Mouse (Mus musculus) stomach, embryonic 16.5 days (tissue): ENCODE data around the gene Stx4a. TPM values are rescaled to one million over a fixed set of nuclear protein-coding genes. Genes with fewer than 3 reads are reported as not detected.

Experiments used
- ATAC-seq: fragments of 200-750 bp; cut with Nextera tagmentation; 2 replicates; pipeline ENCODE4 v1.8.0; 2017; ENCODE audit warnings: moderate number of reproducible peaks, moderate TSS enrichment; ENCODE audit not compliant: insufficient read depth, low FRiP score
- H3K27ac ChIP-seq: fragments of 300-500 bp; sonication (generic); 2 replicates; pipeline ENCODE4 v1.5.1; 2014; ENCODE audit warnings: low read length
- H3K27me3 ChIP-seq: fragments of 300-500 bp; sonication (generic); 2 replicates; pipeline ENCODE4 v1.6.1; 2014; ENCODE audit warnings: low read length, control low read depth, mixed read lengths; ENCODE audit not compliant: control insufficient read depth, insufficient read depth
- H3K36me3 ChIP-seq: fragments of 300-500 bp; sonication (generic); 2 replicates; pipeline ENCODE4 v1.6.1; 2014; ENCODE audit warnings: low read length; ENCODE audit not compliant: control insufficient read depth, insufficient read depth
- H3K4me1 ChIP-seq: fragments of 300-500 bp; sonication (generic); 2 replicates; pipeline ENCODE4 v1.6.1; 2014; ENCODE audit warnings: low read length, control low read depth, mixed read lengths; ENCODE audit not compliant: control insufficient read depth, insufficient read depth
- H3K4me2 ChIP-seq: fragments of 300-500 bp; sonication (generic); 2 replicates; pipeline ENCODE4 v1.6.1; 2014; ENCODE audit warnings: low read depth, low read length, mixed read lengths
- H3K4me3 ChIP-seq: fragments of 300-500 bp; sonication (generic); replicated peaks from 2 replicates; pipeline ENCODE4 v1.5.1; 2014; ENCODE audit warnings: mild to moderate bottlenecking, low read length
- H3K9ac ChIP-seq: fragments of 300-500 bp; sonication (generic); 2 replicates; pipeline ENCODE4 v1.6.1; 2014; ENCODE audit warnings: low read length
- H3K9me3 ChIP-seq: fragments of 300-500 bp; sonication (generic); replicated peaks from 2 replicates; pipeline ENCODE4 v1.6.1; 2016; ENCODE audit warnings: low read length, control low read depth; ENCODE audit not compliant: control insufficient read depth
- WGBS: fragments of 180-500 bp; shearing (Covaris S2); extraction: QIAGEN DNeasy Blood & Tissue Kit; methylation state at CpG from one replicate; pipeline ENCODE4 v1.1.7; 2014; 5-methylcytosine and 5-hydroxymethylcytosine counted together
- polyA plus RNA-seq: library from polyadenylated mRNA; unstranded; fragments of >200 nt; fragmentation: Nextera tagmentation; extraction: Ambion mirVana; gene quantifications from 2 replicates; pipeline ENCODE4 v1.2.1, GENCODE M21; 2015

Gene Stx4a
- polyA plus RNA-seq, 1 experiment from 2014 or later, result 43.1 TPM

DNA sequence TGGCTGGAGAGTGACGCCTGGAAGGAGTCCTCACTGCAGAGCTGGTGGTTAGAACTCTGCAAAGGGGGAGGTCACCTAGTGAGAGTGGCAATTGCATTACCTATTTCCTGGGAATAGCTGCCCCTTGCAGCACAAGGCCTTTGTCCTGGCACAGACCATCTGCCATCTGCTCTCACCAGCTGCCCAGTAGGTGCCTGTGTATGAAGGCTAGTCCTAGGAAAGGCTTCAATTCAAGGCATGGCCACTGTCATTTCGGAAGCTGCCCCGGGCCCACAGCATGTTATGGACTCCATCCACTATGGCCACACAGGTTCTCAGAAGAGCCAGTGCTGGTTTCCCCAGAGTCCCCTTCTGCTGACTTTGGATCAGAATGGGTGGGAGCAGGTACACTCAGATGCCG lies 25.5 kb upstream of the Stx4a start:
- no peak for ATAC-seq
- 77% methylated on average over 4 of the region's 4 CpGs for WGBS
- H3K9ac ChIP-seq, result no peak overlapping the region

DNA sequence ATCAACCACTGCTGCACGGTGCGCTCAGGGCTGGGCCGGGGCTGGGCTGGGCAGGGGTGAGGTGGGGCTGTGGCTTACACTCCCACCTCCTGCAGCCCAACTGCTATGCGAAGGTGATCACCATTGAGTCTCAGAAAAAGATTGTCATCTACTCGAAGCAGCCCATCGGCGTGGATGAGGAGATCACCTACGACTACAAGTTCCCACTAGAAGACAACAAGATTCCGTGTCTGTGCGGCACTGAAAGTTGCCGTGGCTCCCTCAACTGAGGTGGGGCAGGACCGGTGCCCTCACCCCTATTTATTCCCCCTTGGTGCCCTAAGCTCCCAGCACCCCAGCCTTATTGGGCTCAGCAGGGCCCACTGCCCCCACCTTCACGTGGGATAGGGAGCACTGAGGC lies 24.9 kb upstream of the Stx4a start:
- Histone ChIP-seq H3K4me3 (no peak overlapping the region), H3K4me2 (no peak overlapping the region), H3K4me1 (peaks cover 6% of the 10 kb centered on the region; the same call in 1 of the 2 replicates), H3K27me3 (no peaks in the 10 kb centered on the region), H3K36me3 (peaks cover 33% of the 10 kb centered on the region), H3K9me3 (no peaks in the 10 kb centered on the region), H3K9ac (no peak overlapping the region), H3K27ac (no peak overlapping the region)
- no peak for ATAC-seq
- 88% methylated on average over 13 of the region's 13 CpGs for WGBS

More for the DNA sequence above, 25.5 kb upstream of the Stx4a start:
- Histone ChIP-seq H3K36me3 (peaks cover 33% of the 10 kb centered on the region), H3K4me1 (peaks cover 6% of the 10 kb centered on the region; the same call in 1 of the 2 replicates), H3K27me3 (no peaks in the 10 kb centered on the region), H3K4me2 (no peak overlapping the region), H3K9me3 (no peaks in the 10 kb centered on the region), H3K4me3 (no peak overlapping the region), H3K27ac (no peak overlapping the region)

DNA sequence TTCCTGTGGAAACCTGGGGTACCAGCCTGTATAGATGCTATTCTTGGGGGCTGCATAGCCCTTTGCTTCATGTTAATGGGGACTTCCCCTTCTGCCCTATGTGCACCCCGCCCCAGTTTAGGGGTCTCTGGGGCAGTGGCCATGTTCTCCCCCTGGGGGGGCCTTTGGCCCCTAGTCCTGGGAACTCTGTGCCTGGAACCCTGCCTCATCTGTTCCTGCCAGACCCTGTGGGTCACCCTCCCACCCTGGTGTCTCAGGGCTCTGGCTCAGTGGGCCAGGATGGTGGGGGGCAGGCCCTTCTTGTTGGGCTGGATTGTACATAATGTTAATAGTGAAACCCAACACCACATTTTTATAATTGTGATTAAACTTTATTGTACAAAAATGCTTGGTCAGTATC lies 24.4 kb upstream of the Stx4a start:
- no peak overlapping the region for H3K4me3 ChIP-seq
- H3K4me2 ChIP-seq, result no peak overlapping the region
- H3K27me3 ChIP-seq, result no peaks in the 10 kb centered on the region
- no peaks in the 10 kb centered on the region for H3K9me3 ChIP-seq
- peaks cover 32% of the 10 kb centered on the region for H3K36me3 ChIP-seq
- H3K4me1 ChIP-seq, result peaks cover 6% of the 10 kb centered on the region; the same call in 1 of the 2 replicates
- H3K27ac ChIP-seq, result no peak overlapping the region
- 0 out of 2 replicates have a peak overlapping the region, but pooled peaks have one; percentile 11 for H3K9ac ChIP-seq
- 95% methylated on average over 1 of the region's 1 CpGs for WGBS
- no peak for ATAC-seq

DNA sequence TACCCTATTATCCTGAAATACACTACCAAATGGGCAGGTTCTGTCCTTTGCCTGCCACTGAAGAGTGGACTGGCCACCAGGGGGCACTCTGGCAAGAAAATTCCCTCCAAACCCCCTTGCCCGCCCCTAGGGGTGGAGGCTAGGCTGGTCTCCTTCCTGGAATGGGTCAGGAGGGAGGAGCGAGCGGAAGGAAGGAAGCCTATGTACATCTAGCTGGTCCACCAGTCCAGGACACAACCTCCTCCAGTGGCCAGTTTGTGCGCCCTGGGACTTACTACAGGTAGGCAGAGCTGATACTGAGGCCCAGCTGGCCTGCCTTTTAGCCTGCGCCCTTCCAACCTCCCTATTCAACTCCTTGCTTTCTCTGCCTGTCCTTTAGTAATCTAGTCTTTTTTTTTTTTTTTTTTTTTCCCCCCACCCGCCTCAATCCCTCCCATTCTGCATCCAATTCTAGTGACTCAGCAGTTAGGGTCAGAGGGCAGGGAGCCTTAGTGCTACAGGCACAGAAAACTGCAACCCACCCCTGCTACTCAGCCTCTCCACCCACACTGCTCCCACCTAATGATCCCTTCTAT lies 23.6 kb upstream of the Stx4a start, which contains the start of gene Hsd3b7:
Hsd3b7 (plus strand) TSS at position 170 of the 575 bp plus-strand sequence.
- Histone ChIP-seq H3K4me3 (peak within 1 kb of the TSS; percentile 40), H3K36me3 (peaks cover 24% of the 10 kb centered on the region), H3K9ac (peak within 1 kb of the TSS; percentile 61), H3K27ac (peak within 1 kb of the TSS; percentile 74), H3K9me3 (no peaks in the 10 kb centered on the region), H3K27me3 (no peaks in the 10 kb centered on the region), H3K4me2 (peak within 1 kb of the TSS; percentile 54), H3K4me1 (peaks cover 9% of the 10 kb centered on the region; the same call in 1 of the 2 replicates)
- ATAC-seq, result peak; percentile 92
- 27% methylated on average over 4 of the region's 6 CpGs for WGBS

DNA sequence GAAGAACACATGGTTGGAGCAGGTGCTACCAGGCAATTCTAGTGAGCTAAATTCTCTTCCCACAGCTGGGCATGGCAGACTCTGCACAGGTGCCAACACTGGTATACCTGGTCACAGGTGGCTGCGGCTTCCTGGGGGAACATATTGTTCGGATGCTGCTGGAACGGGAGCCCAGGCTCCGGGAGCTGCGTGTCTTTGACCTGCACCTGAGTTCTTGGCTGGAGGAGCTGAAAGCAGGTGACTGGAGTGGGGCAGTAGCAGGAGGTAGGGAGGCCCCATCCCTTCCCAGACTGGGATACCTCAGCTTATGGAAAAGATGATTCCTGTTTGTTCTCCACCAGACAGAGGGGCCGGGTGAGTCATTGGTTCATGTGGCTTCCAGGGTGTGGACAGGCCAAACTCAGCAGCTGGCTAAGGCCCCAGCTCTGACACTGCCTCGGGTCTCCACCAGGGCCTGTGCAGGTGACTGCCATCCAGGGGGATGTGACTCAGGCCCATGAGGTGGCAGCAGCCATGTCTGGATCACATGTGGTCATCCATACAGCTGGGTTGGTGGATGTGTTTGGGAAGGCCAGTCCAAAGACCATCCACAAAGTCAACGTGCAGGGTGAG lies 23.0 kb upstream of the Stx4a start:
- peak overlapping the region; percentile 40 for H3K4me3 ChIP-seq
- H3K27ac ChIP-seq, result peak overlapping the region; percentile 74; the same call in 1 of the 2 replicates
- no peaks in the 10 kb centered on the region for H3K27me3 ChIP-seq
- no peak for ATAC-seq
- peaks cover 18% of the 10 kb centered on the region for H3K36me3 ChIP-seq
- WGBS, result 86% methylated on average over 8 of the region's 8 CpGs
- H3K4me1 ChIP-seq, result peaks cover 9% of the 10 kb centered on the region; the same call in 1 of the 2 replicates
- H3K9ac ChIP-seq, result peak overlapping the region; percentile 61
- H3K4me2 ChIP-seq, result peak overlapping the region; percentile 54
- no peaks in the 10 kb centered on the region for H3K9me3 ChIP-seq

DNA sequence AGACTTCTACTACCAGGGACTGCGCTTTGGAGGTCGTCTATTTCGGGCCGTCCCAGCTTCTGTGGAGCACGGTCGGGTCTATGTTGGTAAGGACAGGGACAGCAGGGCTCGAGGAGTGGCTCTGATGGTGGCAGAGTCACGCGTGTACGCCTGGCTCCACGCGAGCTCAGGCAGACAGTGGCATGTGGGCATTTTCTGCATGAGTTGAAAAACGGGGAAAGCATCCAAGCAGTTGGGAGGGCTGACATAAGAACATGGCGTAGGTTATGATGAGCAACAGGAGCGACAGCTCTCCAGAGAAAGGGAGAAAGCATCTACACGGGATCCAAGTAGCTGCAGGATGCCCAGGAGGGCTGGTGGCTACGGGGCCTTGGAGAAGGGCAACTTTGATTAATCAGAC lies 21.8 kb upstream of the Stx4a start:
- ATAC-seq, result no peak

DNA sequence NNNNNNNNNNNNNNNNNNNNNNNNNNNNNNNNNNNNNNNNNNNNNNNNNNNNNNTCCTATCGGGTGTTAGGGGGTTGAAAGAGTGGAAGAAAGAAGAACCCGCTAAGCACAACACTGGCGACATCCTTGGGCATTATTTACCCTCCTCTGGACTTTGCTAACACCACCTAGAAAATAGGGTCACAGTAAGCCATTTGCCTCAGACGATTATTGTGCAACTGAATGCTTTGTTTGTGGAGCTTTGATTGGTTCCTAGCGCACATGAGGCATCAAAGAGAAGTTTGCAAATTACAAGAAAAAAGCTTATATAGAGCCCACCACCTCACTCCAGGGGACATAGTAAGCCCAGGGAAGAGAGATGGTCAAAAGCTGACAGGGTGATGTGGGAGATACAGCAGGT lies 15.3 kb upstream of the Stx4a start:
- H3K27me3 ChIP-seq, result no peaks in the 10 kb centered on the region
- H3K9ac ChIP-seq, result no peak overlapping the region
- no peak overlapping the region for H3K27ac ChIP-seq
- no peak overlapping the region for H3K4me2 ChIP-seq
- H3K36me3 ChIP-seq, result no peaks in the 10 kb centered on the region
- no peaks in the 10 kb centered on the region for H3K9me3 ChIP-seq
- 0 out of 2 replicates have a peak, but pooled peaks cover 3% of the 10 kb centered on the region for H3K4me1 ChIP-seq
- no peak overlapping the region for H3K4me3 ChIP-seq
- ATAC-seq, result no peak
- 65% methylated on average over 5 of the region's 5 CpGs for WGBS

More for the DNA sequence above, 21.8 kb upstream of the Stx4a start:
- Histone ChIP-seq H3K4me3 (no peak overlapping the region), H3K9ac (no peak overlapping the region), H3K9me3 (no peaks in the 10 kb centered on the region), H3K4me2 (no peak overlapping the region), H3K36me3 (peaks cover 10% of the 10 kb centered on the region), H3K4me1 (peaks cover 9% of the 10 kb centered on the region; the same call in 1 of the 2 replicates), H3K27me3 (no peaks in the 10 kb centered on the region), H3K27ac (no peak overlapping the region)
- 91% methylated on average over 17 of the region's 17 CpGs for WGBS

DNA sequence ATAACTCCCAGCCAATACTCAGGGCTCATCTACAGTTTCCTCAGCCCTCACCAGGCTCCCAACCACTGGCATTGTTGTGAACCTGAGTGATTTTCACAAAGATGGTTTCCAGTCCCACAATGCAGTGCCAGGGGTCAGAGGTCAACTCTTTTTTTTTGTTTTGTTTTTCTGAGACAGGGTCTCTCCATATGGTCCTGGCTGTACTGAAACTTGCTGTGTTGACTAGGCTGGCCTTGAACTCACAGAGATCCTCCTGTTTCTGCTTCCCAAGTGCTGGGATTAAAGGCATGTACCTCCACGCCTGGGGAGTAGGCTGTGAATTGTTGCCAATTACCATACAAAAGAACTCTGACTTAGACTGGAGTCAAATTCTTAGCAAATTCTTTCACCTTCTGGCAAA lies 14.2 kb upstream of the Stx4a start:
- Histone ChIP-seq H3K27me3 (no peaks in the 10 kb centered on the region), H3K27ac (no peak overlapping the region), H3K9ac (no peak overlapping the region), H3K4me1 (0 out of 2 replicates have a peak, but pooled peaks cover 3% of the 10 kb centered on the region), H3K9me3 (no peaks in the 10 kb centered on the region), H3K36me3 (no peaks in the 10 kb centered on the region), H3K4me2 (no peak overlapping the region), H3K4me3 (no peak overlapping the region)
- 84% methylated on average over 1 of the region's 1 CpGs for WGBS
- no peak for ATAC-seq

DNA sequence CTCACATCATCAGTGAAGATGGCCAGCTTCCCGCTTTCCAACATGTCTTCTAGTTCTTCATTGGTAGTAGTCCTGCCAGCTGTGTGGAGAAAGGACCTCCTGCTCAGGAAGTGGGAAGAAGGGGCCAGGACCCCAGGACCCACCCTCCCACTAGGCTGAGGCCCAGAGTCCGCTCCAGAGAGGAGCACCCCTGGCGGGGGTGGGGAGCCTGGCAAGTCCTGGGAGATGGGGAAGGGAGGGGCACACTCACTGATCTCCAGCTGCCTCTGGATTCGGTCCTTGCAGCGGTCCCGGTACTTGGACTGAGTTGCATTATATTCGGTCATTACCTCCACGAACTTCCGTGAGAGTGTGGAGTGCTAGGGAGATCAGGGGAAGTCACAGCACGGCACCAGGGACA lies 13.4 kb upstream of the Stx4a start:
- H3K4me1 ChIP-seq, result 0 out of 2 replicates have a peak, but pooled peaks cover under 1% of the 10 kb centered on the region
- H3K27ac ChIP-seq, result no peak overlapping the region
- H3K4me2 ChIP-seq, result no peak overlapping the region
- no peak overlapping the region for H3K4me3 ChIP-seq
- no peak for ATAC-seq
- H3K9ac ChIP-seq, result no peak overlapping the region
- H3K9me3 ChIP-seq, result no peaks in the 10 kb centered on the region
- no peaks in the 10 kb centered on the region for H3K36me3 ChIP-seq
- H3K27me3 ChIP-seq, result no peaks in the 10 kb centered on the region
- 80% methylated on average over 10 of the region's 10 CpGs for WGBS
